Mouse (Mus musculus): ENCODE measurements around the gene Plekha3. TPM values are rescaled to one million over a fixed set of nuclear protein-coding genes. Genes with fewer than 3 reads are reported as not detected.
A peak's percentile ranks its signal among the peaks of the same experiment; 100 is the strongest.

Gene Plekha3
- polyA plus RNA-seq, 2 experiments, result 3.1 to 3.9 TPM

- Histone ChIP-seq H3K9me3 (ENCODE audit: control insufficient read depth, low read length) (no peaks in the 10 kb centered on the region), H3K27me3 (ENCODE audit: control insufficient read depth, insufficient read depth, low read length) (no peaks in the 10 kb centered on the region), H3K4me2 (ENCODE audit: low read depth) (no peak overlapping the region), H3K36me3 (replicated peaks; ENCODE audit: control insufficient read depth, insufficient read depth, low read depth) (peaks cover 15% of the 10 kb centered on the region), H3K4me1 (replicated peaks; ENCODE audit: control insufficient read depth in 2 of 2, insufficient read depth in 2 of 2, low read length in 1 of 2) (peaks cover 0 to 4% of the 10 kb centered on the region in 2 experiments; a peak in 1 of 4 replicates), H3K27ac (no peak overlapping the region), H3K4me3 (ENCODE audit: insufficient read depth in 1 of 2, low read depth in 2 of 2, low read length in 2 of 2) (no peak overlapping the region), H3K9ac (replicated peaks) (no peak overlapping the region)
- TF ChIP-seq EP300 (IDR thresholded peaks at IDR 0.05; ENCODE audit: low read depth) (no peak), CTCF (IDR thresholded peaks at IDR 0.05; ENCODE audit: low read depth) (no peak)
- no peak for DNase-seq (ENCODE audit: low read depth in 3 of 3, low spot score in 3 of 3)
- ATAC-seq (ENCODE audit: insufficient read depth), result no peak
- 52% methylated on average over 3 of the region's 3 CpGs for WGBS (ENCODE audit: insufficient replicate concordance)
Observed at GRCm38 (mm10) chr2:76687608-76688007, 12.5 kb downstream of the Plekha3 start.

DNA sequence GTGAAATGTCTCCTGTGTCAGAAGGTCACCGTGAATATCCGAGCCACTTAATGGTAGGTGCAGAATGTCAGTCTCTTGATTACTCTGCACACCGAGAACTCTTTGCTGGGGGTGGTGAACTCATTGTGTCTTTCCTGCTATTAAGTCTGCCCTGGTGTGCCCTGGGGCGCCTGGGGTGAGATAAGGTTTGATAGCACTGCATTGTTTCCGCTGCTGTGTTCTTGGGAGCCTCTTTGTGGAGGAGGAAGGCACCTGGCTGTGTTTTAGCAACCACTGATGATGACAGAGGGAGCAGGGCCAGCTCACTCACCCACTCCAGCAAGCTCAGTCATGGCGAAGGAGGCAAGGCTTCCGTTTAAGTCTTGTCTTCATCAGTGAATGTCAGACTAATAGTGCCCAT is 13.1 kb downstream of the Plekha3 start:
- WGBS (ENCODE audit: insufficient replicate concordance), result 34% methylated on average over 7 of the region's 7 CpGs
- ATAC-seq (ENCODE audit: insufficient read depth), result 0 out of 2 replicates have a peak, but pooled peaks have one; percentile 39
- H3K36me3 ChIP-seq (replicated peaks; ENCODE audit: control insufficient read depth, insufficient read depth, low read depth), result peaks cover 14% of the 10 kb centered on the region

GRCm38 (mm10) chr2:76690436-76691204 is 15.5 kb downstream of the Plekha3 start:
- H3K4me3 ChIP-seq (ENCODE audit: insufficient read depth in 1 of 2, low read depth in 2 of 2, low read length in 2 of 2), result no peak overlapping the region
- DNase-seq (ENCODE audit: low read depth in 3 of 3, low spot score in 3 of 3) (no peak), ATAC-seq (ENCODE audit: insufficient read depth) (no peak)
- H3K27ac ChIP-seq, result no peak overlapping the region
- H3K9ac ChIP-seq (replicated peaks), result no peak overlapping the region
- H3K36me3 ChIP-seq (replicated peaks; ENCODE audit: control insufficient read depth, insufficient read depth, low read depth), result peaks cover 14% of the 10 kb centered on the region
- 48% methylated on average over 12 of the region's 12 CpGs for WGBS (ENCODE audit: insufficient replicate concordance)
- no peak for TF ChIP-seq CTCF (IDR thresholded peaks at IDR 0.05; ENCODE audit: low read depth)
- TF ChIP-seq EP300 (IDR thresholded peaks at IDR 0.05; ENCODE audit: low read depth), result no peak
- no peaks in the 10 kb centered on the region for H3K27me3 ChIP-seq (ENCODE audit: control insufficient read depth, insufficient read depth, low read length)
- peaks cover 0 to 4% of the 10 kb centered on the region in 2 experiments; a peak in 1 of 4 replicates for H3K4me1 ChIP-seq (replicated peaks; ENCODE audit: control insufficient read depth in 2 of 2, insufficient read depth in 2 of 2, low read length in 1 of 2)
- H3K4me2 ChIP-seq (ENCODE audit: low read depth), result no peak overlapping the region
- H3K9me3 ChIP-seq (ENCODE audit: control insufficient read depth, low read length), result no peaks in the 10 kb centered on the region

More for the DNA sequence above, 13.1 kb downstream of the Plekha3 start:
- Histone ChIP-seq H3K27ac (no peak overlapping the region), H3K4me3 (ENCODE audit: insufficient read depth in 1 of 2, low read depth in 2 of 2, low read length in 2 of 2) (no peak overlapping the region), H3K9ac (replicated peaks) (no peak overlapping the region), H3K27me3 (ENCODE audit: control insufficient read depth, insufficient read depth, low read length) (no peaks in the 10 kb centered on the region), H3K9me3 (ENCODE audit: control insufficient read depth, low read length) (no peaks in the 10 kb centered on the region), H3K4me1 (replicated peaks; ENCODE audit: control insufficient read depth in 2 of 2, insufficient read depth in 2 of 2, low read length in 1 of 2) (peaks cover 0 to 4% of the 10 kb centered on the region in 2 experiments; a peak in 1 of 4 replicates), H3K4me2 (ENCODE audit: low read depth) (no peak overlapping the region)
- no peak for DNase-seq (ENCODE audit: low read depth in 3 of 3, low spot score in 3 of 3)
- no peak for TF ChIP-seq CTCF (IDR thresholded peaks at IDR 0.05; ENCODE audit: low read depth)
- no peak for TF ChIP-seq EP300 (IDR thresholded peaks at IDR 0.05; ENCODE audit: low read depth)

GRCm38 (mm10) chr2:76693765-76694164 is 18.7 kb downstream of the Plekha3 start:
- H3K9me3 ChIP-seq (ENCODE audit: control insufficient read depth, low read length), result no peaks in the 10 kb centered on the region
- ATAC-seq (ENCODE audit: insufficient read depth) (no peak), DNase-seq (ENCODE audit: low read depth in 3 of 3, low spot score in 3 of 3) (no peak)
- WGBS (ENCODE audit: insufficient replicate concordance), result 70% methylated on average over 5 of the region's 5 CpGs
- H3K4me2 ChIP-seq (ENCODE audit: low read depth), result no peak overlapping the region
- H3K27ac ChIP-seq, result no peak overlapping the region
- H3K4me3 ChIP-seq (ENCODE audit: insufficient read depth in 1 of 2, low read depth in 2 of 2, low read length in 2 of 2), result no peak overlapping the region
- no peak overlapping the region for H3K9ac ChIP-seq (replicated peaks)
- no peaks in the 10 kb centered on the region for H3K4me1 ChIP-seq (replicated peaks; ENCODE audit: control insufficient read depth in 2 of 2, insufficient read depth in 2 of 2, low read length in 1 of 2)
- TF ChIP-seq CTCF (IDR thresholded peaks at IDR 0.05; ENCODE audit: low read depth) (no peak), EP300 (IDR thresholded peaks at IDR 0.05; ENCODE audit: low read depth) (no peak)
- peaks cover 10% of the 10 kb centered on the region for H3K36me3 ChIP-seq (replicated peaks; ENCODE audit: control insufficient read depth, insufficient read depth, low read depth)
- no peaks in the 10 kb centered on the region for H3K27me3 ChIP-seq (ENCODE audit: control insufficient read depth, insufficient read depth, low read length)

GRCm38 (mm10) chr2:76695290-76695689 is 20.2 kb downstream of the Plekha3 start:
- H3K27ac ChIP-seq, result no peak overlapping the region
- H3K9me3 ChIP-seq (ENCODE audit: control insufficient read depth, low read length), result no peaks in the 10 kb centered on the region
- no peaks in the 10 kb centered on the region for H3K4me1 ChIP-seq (replicated peaks; ENCODE audit: control insufficient read depth in 2 of 2, insufficient read depth in 2 of 2, low read length in 1 of 2)
- WGBS (ENCODE audit: insufficient replicate concordance), result 46% methylated on average over 6 of the region's 6 CpGs
- no peak overlapping the region for H3K4me2 ChIP-seq (ENCODE audit: low read depth)
- ATAC-seq (ENCODE audit: insufficient read depth), result no peak
- peaks cover 10% of the 10 kb centered on the region for H3K36me3 ChIP-seq (replicated peaks; ENCODE audit: control insufficient read depth, insufficient read depth, low read depth)
- TF ChIP-seq CTCF (IDR thresholded peaks at IDR 0.05; ENCODE audit: low read depth), result no peak
- TF ChIP-seq EP300 (IDR thresholded peaks at IDR 0.05; ENCODE audit: low read depth), result no peak
- H3K4me3 ChIP-seq (ENCODE audit: insufficient read depth in 1 of 2, low read depth in 2 of 2, low read length in 2 of 2), result no peak overlapping the region
- no peaks in the 10 kb centered on the region for H3K27me3 ChIP-seq (ENCODE audit: control insufficient read depth, insufficient read depth, low read length)
- no peak overlapping the region for H3K9ac ChIP-seq (replicated peaks)
- no peak for DNase-seq (ENCODE audit: low read depth in 3 of 3, low spot score in 3 of 3)
